Mouse (Mus musculus): ENCODE results near the gene Gm10134.
"Not testable (repeated sequence)": the region's sequence is repeated elsewhere in the genome, so short reads cannot be mapped to it uniquely, and the experiment has no call there.

The Gm10134 gene

DNA sequence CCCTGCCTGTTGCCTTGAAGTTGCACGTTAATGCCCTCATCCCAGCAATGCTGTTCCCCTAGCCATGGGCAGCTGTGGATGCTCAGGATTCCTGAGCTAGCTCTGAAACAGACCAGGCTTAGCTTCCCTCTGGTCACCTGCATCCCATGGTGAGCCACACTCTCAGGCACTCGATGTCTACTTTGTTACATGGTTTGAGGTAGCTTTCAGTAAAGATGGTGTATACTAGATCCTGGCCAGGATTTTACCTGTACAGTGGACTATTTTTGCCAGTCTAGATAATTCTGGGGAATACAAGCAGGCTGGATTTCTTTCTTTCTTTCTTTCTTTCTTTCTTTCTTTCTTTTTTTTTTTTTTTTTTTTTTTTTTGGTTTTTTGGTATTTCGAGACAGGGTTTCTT, at the start of gene Gm10134:
Gm10134 (plus strand) TSS at position 301 of the 400 bp plus-strand sequence.
- DNase-seq (ENCODE audit: low spot score): no peak

- no peak for DNase-seq (ENCODE audit: low spot score)
Observed at GRCm38 (mm10) chr2:28456616-28457015, 49.3 kb upstream of the Gm10134 start.

DNA sequence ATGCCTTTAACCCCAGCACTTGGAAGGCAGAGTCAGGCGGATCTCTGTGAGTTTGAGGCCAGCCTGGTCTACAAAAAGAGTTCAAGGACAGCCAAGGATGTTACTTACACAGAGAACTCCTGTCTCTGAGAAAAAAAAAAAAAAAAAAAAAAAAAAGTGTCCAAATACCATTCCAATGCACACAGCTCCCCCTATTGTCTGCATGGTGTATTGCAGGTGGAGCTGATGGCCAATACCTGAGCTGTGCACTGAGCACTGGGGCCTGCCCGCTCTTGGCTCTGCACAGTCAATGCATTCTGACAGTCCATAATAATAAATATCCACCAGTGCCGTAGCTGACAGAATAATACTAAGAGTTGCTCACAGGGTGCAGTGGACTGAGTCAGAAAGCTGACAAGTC, 42.0 kb upstream of the Gm10134 start:
- DNase-seq (ENCODE audit: low spot score): peak; percentile 57

- DNase-seq (ENCODE audit: low spot score): no peak
Observed at GRCm38 (mm10) chr2:28464919-28465318, 41.0 kb upstream of the Gm10134 start.

- no peak for DNase-seq (ENCODE audit: low spot score)
Observed at GRCm38 (mm10) chr2:28465836-28466518, 39.9 kb upstream of the Gm10134 start, which contains the start of gene 1700007K13Rik. Gene 1700007K13Rik (minus strand): TSS chr2:28466332.

GRCm38 (mm10) chr2:28467860-28468485, 37.9 kb upstream of the Gm10134 start, which contains the start of gene Mrps2:
Gene Mrps2 (plus strand): TSS chr2:28468066.
- peak; percentile 74 for DNase-seq (ENCODE audit: low spot score)

GRCm38 (mm10) chr2:28468486-28469225, 37.2 kb upstream of the Gm10134 start:
- peak; percentile 16 for DNase-seq (ENCODE audit: low spot score)

GRCm38 (mm10) chr2:28469461-28469860, 36.4 kb upstream of the Gm10134 start:
- DNase-seq (ENCODE audit: low spot score): no peak

- DNase-seq (ENCODE audit: low spot score): no peak
Observed at GRCm38 (mm10) chr2:28470591-28470990, 35.3 kb upstream of the Gm10134 start.

DNA sequence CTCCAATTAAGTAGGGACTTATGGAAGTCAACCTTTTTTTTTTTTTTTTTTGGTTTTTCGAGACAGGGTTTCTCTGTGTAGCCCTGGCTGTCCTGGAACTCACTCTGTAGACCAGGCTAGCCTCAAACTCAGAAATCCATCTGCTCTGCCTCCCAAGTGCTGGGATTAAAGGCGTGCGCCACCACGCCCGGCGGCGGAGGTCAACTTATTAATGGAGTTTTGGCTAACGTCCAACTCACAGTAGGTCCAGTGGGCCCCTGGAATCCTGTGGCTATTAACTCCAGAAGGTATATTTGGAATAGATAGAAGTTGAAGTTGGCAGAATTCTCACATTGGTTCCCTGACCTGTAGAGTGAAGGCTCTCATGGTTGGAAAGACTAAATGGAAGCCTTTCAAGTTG, 33.9 kb upstream of the Gm10134 start:
- not testable (repeated sequence) for DNase-seq (ENCODE audit: low spot score)

DNA sequence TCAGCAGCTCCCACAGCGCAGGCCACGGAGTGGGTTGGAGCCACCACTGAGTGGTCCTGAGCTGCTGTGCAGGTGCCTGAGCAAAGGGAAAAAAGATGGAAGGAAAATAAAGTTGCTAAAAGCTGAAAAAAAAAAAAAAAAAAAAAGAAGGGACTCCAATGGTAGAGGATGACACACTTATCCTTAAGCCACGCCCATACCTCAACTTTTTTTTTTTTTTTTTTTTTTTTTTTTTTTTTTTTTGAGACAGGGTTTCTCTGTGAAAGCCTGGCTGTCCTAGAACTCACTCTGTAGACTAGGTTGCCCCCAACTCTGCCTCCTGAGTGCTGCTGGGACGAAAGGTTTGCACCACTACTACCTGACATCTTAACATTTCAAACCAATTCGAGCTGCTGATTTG, 27.9 kb upstream of the Gm10134 start:
- DNase-seq (ENCODE audit: low spot score): not testable (repeated sequence)

GRCm38 (mm10) chr2:28479208-28480204, 26.4 kb upstream of the Gm10134 start:
- DNase-seq (ENCODE audit: low spot score): no peak

GRCm38 (mm10) chr2:28483861-28484260, 22.0 kb upstream of the Gm10134 start:
- no peak for DNase-seq (ENCODE audit: low spot score)

DNA sequence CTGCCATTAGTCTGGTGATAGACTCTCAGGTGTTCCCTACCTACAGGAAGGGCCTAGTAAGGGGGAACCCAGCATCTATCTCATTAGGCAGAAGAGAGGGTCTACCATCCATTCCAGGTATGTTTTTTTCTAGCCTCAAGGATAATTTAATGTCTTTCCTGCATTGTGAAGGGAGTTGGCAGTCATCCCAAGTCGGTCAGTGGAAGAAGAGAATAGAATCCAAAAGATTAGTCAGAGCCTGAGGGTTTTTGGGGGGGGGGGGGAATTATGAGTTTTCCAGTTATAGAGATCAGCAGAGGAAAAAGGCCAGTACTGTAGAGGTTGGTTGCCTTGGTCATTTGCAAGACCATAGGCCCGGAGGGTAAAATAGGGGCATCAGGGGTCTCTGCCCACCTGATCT, 11.4 kb upstream of the Gm10134 start:
- no peak for DNase-seq (ENCODE audit: low spot score)

DNA sequence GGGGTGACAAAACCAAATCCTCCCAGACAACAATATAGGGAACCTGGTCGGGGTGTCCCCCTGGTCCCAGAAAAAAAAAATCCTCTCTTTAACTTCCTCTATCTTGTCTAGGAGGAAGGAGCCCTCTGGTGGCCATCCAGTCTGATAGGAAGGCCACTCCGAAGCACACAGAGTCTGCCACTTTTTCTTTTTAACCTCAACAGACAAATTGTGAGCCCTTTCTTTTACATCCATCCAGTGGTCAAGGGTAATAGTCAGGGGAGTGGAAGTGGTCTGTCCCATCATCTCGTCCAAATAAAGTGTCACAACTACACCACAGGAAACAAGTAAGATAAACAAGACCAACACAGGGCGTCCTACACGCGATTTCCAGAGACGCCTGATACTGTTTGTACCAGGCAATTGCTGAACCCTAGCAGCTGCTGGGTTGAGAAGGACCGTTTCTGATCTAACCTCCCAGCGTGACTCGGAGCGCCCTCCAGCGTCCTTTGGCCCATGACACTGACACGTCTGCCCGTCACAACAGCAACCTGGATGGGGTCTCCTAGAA, 10.6 kb upstream of the Gm10134 start:
- peak; percentile 41 for DNase-seq (ENCODE audit: low spot score)

DNA sequence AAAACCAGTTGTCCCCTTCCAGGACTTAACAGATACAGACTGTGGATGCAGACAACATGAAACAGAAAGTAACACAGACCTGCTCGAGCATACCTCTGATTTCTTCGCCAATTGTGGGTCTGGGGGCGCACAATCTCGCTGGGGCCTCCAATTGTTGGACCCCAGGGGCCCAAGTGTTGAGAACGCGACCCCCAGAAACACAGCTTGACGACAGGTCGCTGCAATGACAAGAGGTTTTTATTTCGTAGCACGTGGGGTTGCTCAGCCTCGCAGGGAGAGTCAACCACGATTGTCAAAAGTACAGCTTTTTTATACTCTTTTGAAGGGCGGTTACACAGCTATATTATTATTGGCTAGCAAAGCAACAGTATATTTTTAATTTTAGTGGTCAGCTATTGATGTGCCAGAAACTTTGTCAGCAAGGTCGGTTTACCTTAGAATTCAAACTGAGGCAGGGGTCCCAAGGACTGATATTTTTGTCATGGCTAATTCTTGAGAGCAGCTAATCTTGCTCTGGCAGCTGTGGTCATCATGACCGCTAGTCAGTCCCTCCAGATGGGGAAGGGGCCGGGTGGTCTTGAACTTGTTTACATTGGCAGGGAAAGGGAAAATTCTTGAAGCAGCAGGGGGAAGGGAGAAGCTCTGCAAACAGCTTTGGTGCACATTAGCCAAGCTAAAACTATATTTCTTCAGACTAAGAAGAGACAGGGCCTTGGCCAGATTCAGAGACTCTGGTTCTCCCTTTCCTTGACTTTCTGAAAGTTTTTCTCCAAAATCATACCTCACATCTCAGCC, 9.9 kb upstream of the Gm10134 start:
- DNase-seq (ENCODE audit: low spot score): no peak

- DNase-seq (ENCODE audit: low spot score): peak; percentile 73
Observed at GRCm38 (mm10) chr2:28496671-28497070, 9.2 kb upstream of the Gm10134 start, which contains the start of gene Gbgt1. Gene Gbgt1 (plus strand): TSS chr2:28496891.

DNA sequence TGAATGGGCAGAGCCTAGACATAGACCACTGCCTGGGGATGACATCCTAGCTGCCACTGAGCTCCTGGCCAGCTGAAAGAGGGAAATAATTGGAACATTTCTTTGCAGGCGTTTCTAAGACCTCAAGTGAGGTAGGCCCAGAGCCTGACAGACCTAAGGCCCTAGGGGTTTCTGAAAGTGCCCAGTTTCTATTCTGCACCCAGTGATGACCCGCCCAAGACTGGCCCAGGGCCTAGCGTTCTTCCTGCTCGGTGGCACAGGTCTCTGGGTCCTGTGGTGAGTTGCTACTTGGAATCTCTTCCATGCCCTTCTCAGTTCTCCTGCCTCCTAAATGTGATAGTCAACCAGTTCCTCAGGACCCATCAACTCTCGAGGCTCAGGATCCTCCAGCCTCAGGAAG, 8.3 kb upstream of the Gm10134 start:
- DNase-seq (ENCODE audit: low spot score): no peak

- no peak for DNase-seq (ENCODE audit: low spot score)
Observed at GRCm38 (mm10) chr2:28498431-28498830, 7.5 kb upstream of the Gm10134 start.

- DNase-seq (ENCODE audit: low spot score): no peak
Observed at GRCm38 (mm10) chr2:28502987-28503386, 2.9 kb upstream of the Gm10134 start.
